In the genomic region with DNA sequence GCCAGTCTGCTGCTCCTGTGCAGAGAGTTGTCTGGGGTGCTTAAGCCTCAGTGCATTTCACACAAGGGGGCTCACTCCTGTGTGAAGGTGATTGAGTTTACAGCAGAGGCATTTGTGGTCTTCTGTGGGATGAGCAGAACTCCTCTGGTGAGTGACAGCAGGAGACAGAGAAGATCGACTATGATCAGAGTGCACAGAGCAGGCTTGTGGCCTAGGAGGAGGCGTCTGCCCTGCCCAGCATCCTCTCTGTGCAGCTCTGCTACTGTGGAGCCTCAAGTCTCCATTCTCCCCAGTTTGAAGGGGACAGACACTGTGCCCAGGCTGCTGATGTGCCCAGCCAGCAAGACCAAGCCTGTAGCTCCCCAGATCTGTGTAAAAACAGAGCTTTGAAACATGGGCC, we compare ENCODE assay signal across 8 mouse cellular contexts. TPM values are rescaled to one million over a fixed set of nuclear protein-coding genes. Genes with fewer than 3 reads are reported as not detected.
DNase-seq lines count a peak whose midpoint lies in the region; ATAC-seq and TF ChIP-seq lines count a peak whose summit lies in the region.
"Had no signal": no experiment of that assay in that cellular context is flagged by ENCODE, and none has a peak within 500 bp of the region (broad histone marks: within the 10 kb centered on the region; RNA-seq: fewer than 3 reads in every experiment).

No protein-coding gene starts in this region.

- WGBS in neural tube, embryonic 13.5 days = 71% methylated on average over 2 of the region's 2 CpGs
- 84% methylated on average over 2 of the region's 2 CpGs for WGBS in neural tube, embryonic 15.5 days
- 71% methylated on average over 2 of the region's 2 CpGs for WGBS in small intestine, adult 2 months

- H3K36me3 ChIP-seq in neural tube, embryonic 13.5 days = no peaks in the 10 kb centered on the region
- no peaks in the 10 kb centered on the region for H3K36me3 ChIP-seq in neural tube, embryonic 15.5 days
- H3K36me3 ChIP-seq in small intestine, adult 2 months (ENCODE audit: control insufficient read depth, insufficient read depth, low read length) = peaks cover 2% of the 10 kb centered on the region; the same call in 1 of the 2 replicates

- TF ChIP-seq POLR2A in small intestine, adult 2 months (IDR thresholded peaks at IDR 0.05; ENCODE audit: low read depth, low read length) = no peak

- no peaks in the 10 kb centered on the region for H3K9me3 ChIP-seq in neural tube, embryonic 13.5 days
- H3K9me3 ChIP-seq in neural tube, embryonic 15.5 days (replicated peaks) = no peaks in the 10 kb centered on the region

- peaks cover 56% of the 10 kb centered on the region for H3K4me1 ChIP-seq in neural tube, embryonic 13.5 days (replicated peaks)
- H3K4me1 ChIP-seq in neural tube, embryonic 15.5 days = peaks cover 52% of the 10 kb centered on the region
- peaks cover 43% of the 10 kb centered on the region for H3K4me1 ChIP-seq in small intestine, adult 2 months (ENCODE audit: control insufficient read depth, insufficient read depth, insufficient read length, low read length)

- no peak for ATAC-seq in neural tube, embryonic 13.5 days (ENCODE audit: low read depth)
- no peak for ATAC-seq in neural tube, embryonic 15.5 days (ENCODE audit: low FRiP score)

- H3K27me3 ChIP-seq in neural tube, embryonic 13.5 days = no peaks in the 10 kb centered on the region
- no peaks in the 10 kb centered on the region for H3K27me3 ChIP-seq in neural tube, embryonic 15.5 days (replicated peaks)
- H3K27me3 ChIP-seq in small intestine, adult 2 months (ENCODE audit: control insufficient read depth, insufficient read depth, low read length) = no peaks in the 10 kb centered on the region

- H3K27ac ChIP-seq in neural tube, embryonic 13.5 days (replicated peaks) = no peak overlapping the region
- no peak overlapping the region for H3K27ac ChIP-seq in neural tube, embryonic 15.5 days (replicated peaks)
- H3K27ac ChIP-seq in small intestine, adult 2 months (ENCODE audit: insufficient read depth, low read depth, low read length) = peak overlapping the region; percentile 14; the same call in 1 of the 2 replicates

- H3K4me3 ChIP-seq in neural tube, embryonic 13.5 days = no peak overlapping the region
- no peak overlapping the region for H3K4me3 ChIP-seq in neural tube, embryonic 15.5 days (replicated peaks)
- no peak overlapping the region for H3K4me3 ChIP-seq in small intestine, adult 2 months (ENCODE audit: low read depth, low read length)

- DNase-seq in kidney, adult 9 months = peak; percentile 33
- no peak for DNase-seq in kidney, postnatal 14 days
- peak; percentile 55 for DNase-seq in induced T-regulatory cell, adult 2 months (ENCODE audit: low read depth)
- no peak for DNase-seq in cerebellum, adult 9-11 months
- DNase-seq: cerebellum, adult 2 months had no signal

- no peak overlapping the region for H3K4me2 ChIP-seq in neural tube, embryonic 13.5 days
- H3K4me2 ChIP-seq in neural tube, embryonic 15.5 days = no peak overlapping the region

- 0 out of 2 replicates have a peak overlapping the region, but pooled peaks have one; percentile 31 for H3K9ac ChIP-seq in neural tube, embryonic 13.5 days
- no peak overlapping the region for H3K9ac ChIP-seq in neural tube, embryonic 15.5 days (replicated peaks)

- no peak for TF ChIP-seq CTCF in small intestine, adult 2 months (IDR thresholded peaks at IDR 0.05; ENCODE audit: extremely low read depth, insufficient read length, insufficient replicate concordance, low read depth, low read length)

RNA-seq across cellular contexts. Expression of gene Ptpn1, which starts 18.0 kb away (rescaled TPM):
- 110 and 113 TPM in 2 replicates for polyA plus RNA-seq in neural tube, embryonic 13.5 days (2015; fragmentation: Nextera tagmentation; extraction: Ambion mirVana)
- 69.6 and 71.7 TPM in 2 replicates for polyA plus RNA-seq in neural tube, embryonic 15.5 days (2015; fragmentation: Nextera tagmentation; extraction: Ambion mirVana)
- polyA plus RNA-seq in small intestine, adult 2 months (2012; rRNA removed) = 13.5 and 24.4 TPM in 2 replicates

Comparison
In these comparisons a context has a peak if more than half of its experiments do, and no peak if none do; other contexts are left out.
1. DNase-seq: peak in kidney, adult 9 months (single experiment) and induced T-regulatory cell, adult 2 months (single experiment); none in kidney, postnatal 14 days (single experiment) and cerebellum, adult 9-11 months (single experiment).